Mouse (Mus musculus) kidney, adult 2 months (tissue): ENCODE measurements at regions not wholly inside any gene's neighbourhood (a gene's known extent, or its start where the extent isn't known, plus 50 kb on each side); places are given as distances from the start of the nearest gene placed in this dataset.

Experiments
- CTCF ChIP-seq: fragments of 200-500 bp; conservative IDR thresholded peaks from 2 replicates; pipeline ENCODE4 v1.5.1; 2011; ENCODE audit warnings: low read depth, mild to moderate bottlenecking, control low read depth, low read length, moderate library complexity, mixed read lengths; ENCODE audit not compliant: insufficient read depth, insufficient read length
- POLR2A ChIP-seq: fragments of 200-500 bp; IDR thresholded peaks from one replicate; pipeline ENCODE4 v1.6.1; 2011; ENCODE audit warnings: low read depth, low read length, control low read depth

DNA sequence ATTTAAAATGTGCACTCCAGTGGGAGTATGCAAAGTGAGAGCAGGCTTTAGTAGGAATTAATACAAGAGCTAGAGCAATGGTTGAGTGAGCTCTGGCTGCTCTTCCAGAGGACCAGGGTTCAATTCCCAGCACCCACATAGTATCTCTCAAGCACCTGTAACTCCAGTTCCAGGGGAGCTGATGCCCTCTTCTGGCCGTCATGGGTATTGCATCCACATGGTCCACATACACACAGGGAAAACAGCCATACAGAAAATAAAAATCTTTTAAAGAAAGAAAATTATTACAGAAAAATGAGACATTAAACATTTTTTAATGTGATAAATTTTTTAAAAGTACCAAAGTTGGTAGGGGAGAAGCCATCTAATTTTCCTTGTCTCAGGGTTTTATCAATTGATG lies 196.3 kb downstream of the Cdc5l start:
- TF ChIP-seq POLR2A, result no peak
- 0 out of 2 replicates have a peak, but pooled peaks have one; percentile 4 for TF ChIP-seq CTCF
